Mouse (Mus musculus): ENCODE results near the gene Ccdc70. TPM values are rescaled to one million over a fixed set of nuclear protein-coding genes. Genes with fewer than 3 reads are reported as not detected.

Gene Ccdc70
- polyA plus RNA-seq, 1 experiment from 2014 or later = not detected

DNA sequence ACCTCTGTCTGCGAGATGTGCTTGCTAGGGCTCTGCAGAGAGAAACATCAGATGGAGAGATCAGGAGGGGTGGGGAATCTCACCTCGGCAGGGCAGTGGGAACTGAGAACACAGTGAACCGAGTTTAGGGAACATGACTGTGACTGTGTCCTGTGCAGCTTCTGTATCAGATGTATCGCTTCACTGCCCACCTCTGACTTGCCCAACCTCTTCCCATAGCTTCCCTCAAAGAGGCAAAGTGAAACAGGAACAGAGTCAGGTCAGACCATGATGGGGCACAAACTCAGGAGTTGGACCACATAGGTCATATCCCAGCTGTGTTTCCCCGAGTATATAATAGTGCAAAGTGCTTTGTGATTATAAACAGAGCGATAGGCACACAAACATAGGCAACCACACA, 36.8 kb downstream of the Ccdc70 start:
- Histone ChIP-seq H3K4me3 (ENCODE audit: control insufficient read depth in 1 of 2, insufficient read depth in 1 of 2, low read depth in 1 of 2, low read length in 2 of 2) (no peak overlapping the region), H3K36me3 (ENCODE audit: control insufficient read depth, insufficient read depth, low read length) (no peaks in the 10 kb centered on the region), H3K4me1 (ENCODE audit: control insufficient read depth in 2 of 2, insufficient read depth in 2 of 2, low read length in 2 of 2) (no peaks in the 10 kb centered on the region), H3K27me3 (ENCODE audit: control insufficient read depth, insufficient read depth, low read length) (no peaks in the 10 kb centered on the region), H3K9ac (ENCODE audit: low read length) (no peak overlapping the region), H3K9me3 (ENCODE audit: control insufficient read depth, low read length) (no peaks in the 10 kb centered on the region), H3K27ac (replicated peaks in 1 of 2; ENCODE audit: control insufficient read depth in 1 of 2, insufficient read depth in 1 of 2, low read depth in 2 of 2, low read length in 2 of 2) (no peak overlapping the region), H3K4me2 (ENCODE audit: low read length) (no peak overlapping the region)
- 81% methylated on average over 6 of the region's 6 CpGs for WGBS
- no peak for ATAC-seq (ENCODE audit: insufficient number of reproducible peaks, insufficient read depth, low FRiP score, low read depth)

DNA sequence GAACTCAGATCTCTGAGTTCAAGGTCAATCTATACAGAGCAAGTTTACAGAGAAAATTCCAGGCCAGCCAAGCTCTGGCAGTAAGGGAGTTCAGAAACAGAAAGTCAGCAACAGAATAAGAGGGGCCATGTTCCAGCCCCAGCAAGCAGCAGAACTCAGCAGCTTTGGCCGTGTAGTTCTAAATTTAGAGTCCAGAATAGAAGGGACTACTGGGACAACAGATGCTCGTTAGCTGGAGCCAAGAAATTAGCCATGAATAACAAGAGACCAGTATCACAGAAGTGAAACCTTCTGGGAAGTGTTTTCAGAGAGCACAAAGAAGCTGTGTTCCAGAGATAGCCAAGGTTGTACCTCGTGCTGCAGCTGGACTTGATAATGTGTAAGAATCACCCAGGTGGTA, 39.8 kb downstream of the Ccdc70 start:
- WGBS = 30% methylated on average over 3 of the region's 3 CpGs

DNA sequence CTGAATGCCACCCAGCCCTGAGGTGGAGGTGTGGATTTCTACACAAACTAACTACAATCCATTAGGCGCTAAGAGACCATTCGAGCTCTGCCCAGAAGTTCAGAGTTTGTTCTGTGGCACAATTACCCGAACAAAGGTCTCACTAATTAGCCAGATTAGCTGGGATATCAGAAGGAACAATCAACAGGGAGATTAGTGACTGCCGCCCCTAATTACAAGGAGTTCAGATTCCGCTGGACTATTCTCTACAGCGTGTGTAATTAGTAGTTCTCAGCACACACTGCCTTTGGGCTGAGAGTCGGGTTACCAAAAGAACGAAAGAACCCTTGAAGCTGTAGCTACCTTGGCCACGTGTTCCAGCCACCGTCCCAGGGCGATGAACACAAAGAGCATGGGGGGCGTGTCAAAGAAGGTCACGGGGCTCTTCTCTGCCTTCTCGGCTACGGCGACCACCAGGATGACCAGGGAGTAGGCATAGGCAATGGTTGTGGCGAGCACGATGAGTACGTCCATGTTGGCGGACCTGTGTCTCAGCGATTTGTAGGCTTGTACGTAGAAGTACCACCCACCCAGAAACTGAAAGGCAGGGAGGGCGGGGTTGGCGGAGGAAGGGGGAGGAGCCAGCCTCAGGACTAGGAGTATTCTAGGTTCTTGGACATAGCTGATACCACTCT, 43.6 kb downstream of the Ccdc70 start:
- H3K9me3 ChIP-seq (ENCODE audit: control insufficient read depth, low read length) = no peaks in the 10 kb centered on the region
- H3K4me1 ChIP-seq (ENCODE audit: control insufficient read depth in 2 of 2, insufficient read depth in 2 of 2, low read length in 2 of 2) = no peaks in the 10 kb centered on the region
- H3K4me2 ChIP-seq (ENCODE audit: low read length) = no peak overlapping the region
- WGBS = 81% methylated on average over 24 of the region's 24 CpGs
- no peak overlapping the region for H3K27ac ChIP-seq (replicated peaks in 1 of 2; ENCODE audit: control insufficient read depth in 1 of 2, insufficient read depth in 1 of 2, low read depth in 2 of 2, low read length in 2 of 2)
- H3K27me3 ChIP-seq (ENCODE audit: control insufficient read depth, insufficient read depth, low read length) = no peaks in the 10 kb centered on the region
- H3K4me3 ChIP-seq (ENCODE audit: control insufficient read depth in 1 of 2, insufficient read depth in 1 of 2, low read depth in 1 of 2, low read length in 2 of 2) = 0 out of 4 replicates have a peak overlapping the region, but pooled peaks of 1 of the 2 experiments have one; percentile 2
- no peak overlapping the region for H3K9ac ChIP-seq (ENCODE audit: low read length)
- H3K36me3 ChIP-seq (ENCODE audit: control insufficient read depth, insufficient read depth, low read length) = no peaks in the 10 kb centered on the region
- ATAC-seq (ENCODE audit: insufficient number of reproducible peaks, insufficient read depth, low FRiP score, low read depth) = no peak

More for the DNA sequence above, 39.8 kb downstream of the Ccdc70 start:
- Histone ChIP-seq H3K4me3 (ENCODE audit: control insufficient read depth in 1 of 2, insufficient read depth in 1 of 2, low read depth in 1 of 2, low read length in 2 of 2) (no peak overlapping the region), H3K36me3 (ENCODE audit: control insufficient read depth, insufficient read depth, low read length) (no peaks in the 10 kb centered on the region), H3K9me3 (ENCODE audit: control insufficient read depth, low read length) (no peaks in the 10 kb centered on the region), H3K27me3 (ENCODE audit: control insufficient read depth, insufficient read depth, low read length) (no peaks in the 10 kb centered on the region), H3K4me1 (ENCODE audit: control insufficient read depth in 2 of 2, insufficient read depth in 2 of 2, low read length in 2 of 2) (no peaks in the 10 kb centered on the region), H3K27ac (replicated peaks in 1 of 2; ENCODE audit: control insufficient read depth in 1 of 2, insufficient read depth in 1 of 2, low read depth in 2 of 2, low read length in 2 of 2) (no peak overlapping the region), H3K4me2 (ENCODE audit: low read length) (no peak overlapping the region), H3K9ac (ENCODE audit: low read length) (no peak overlapping the region)
- no peak for ATAC-seq (ENCODE audit: insufficient number of reproducible peaks, insufficient read depth, low FRiP score, low read depth)

DNA sequence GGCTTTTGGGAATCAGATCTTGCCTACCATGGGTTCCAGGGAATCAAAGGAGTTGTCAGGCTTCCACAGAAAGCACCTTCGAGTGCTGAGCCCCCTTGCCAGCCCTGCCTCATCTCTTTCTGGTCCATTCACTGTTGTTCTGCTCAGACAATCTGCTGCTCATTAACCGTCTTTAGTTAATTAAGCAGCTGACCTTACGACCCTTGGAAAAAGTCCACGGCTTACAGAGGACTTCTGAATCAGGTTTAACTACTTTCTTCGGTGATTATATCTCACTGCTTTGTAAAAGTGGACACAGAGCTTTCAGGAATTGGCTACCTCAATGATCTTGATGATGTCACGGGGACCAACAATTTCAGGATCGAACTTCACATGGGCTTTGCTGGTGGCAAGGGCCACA, 48.2 kb downstream of the Ccdc70 start:
- Histone ChIP-seq H3K36me3 (ENCODE audit: control insufficient read depth, insufficient read depth, low read length) (no peaks in the 10 kb centered on the region), H3K9ac (ENCODE audit: low read length) (no peak overlapping the region), H3K4me3 (ENCODE audit: control insufficient read depth in 1 of 2, insufficient read depth in 1 of 2, low read depth in 1 of 2, low read length in 2 of 2) (no peak overlapping the region), H3K4me2 (ENCODE audit: low read length) (no peak overlapping the region), H3K4me1 (ENCODE audit: control insufficient read depth in 2 of 2, insufficient read depth in 2 of 2, low read length in 2 of 2) (no peaks in the 10 kb centered on the region), H3K9me3 (ENCODE audit: control insufficient read depth, low read length) (no peaks in the 10 kb centered on the region), H3K27ac (replicated peaks in 1 of 2; ENCODE audit: control insufficient read depth in 1 of 2, insufficient read depth in 1 of 2, low read depth in 2 of 2, low read length in 2 of 2) (no peak overlapping the region), H3K27me3 (ENCODE audit: control insufficient read depth, insufficient read depth, low read length) (no peaks in the 10 kb centered on the region)
- ATAC-seq (ENCODE audit: insufficient number of reproducible peaks, insufficient read depth, low FRiP score, low read depth) = no peak
- WGBS = 81% methylated on average over 7 of the region's 7 CpGs

DNA sequence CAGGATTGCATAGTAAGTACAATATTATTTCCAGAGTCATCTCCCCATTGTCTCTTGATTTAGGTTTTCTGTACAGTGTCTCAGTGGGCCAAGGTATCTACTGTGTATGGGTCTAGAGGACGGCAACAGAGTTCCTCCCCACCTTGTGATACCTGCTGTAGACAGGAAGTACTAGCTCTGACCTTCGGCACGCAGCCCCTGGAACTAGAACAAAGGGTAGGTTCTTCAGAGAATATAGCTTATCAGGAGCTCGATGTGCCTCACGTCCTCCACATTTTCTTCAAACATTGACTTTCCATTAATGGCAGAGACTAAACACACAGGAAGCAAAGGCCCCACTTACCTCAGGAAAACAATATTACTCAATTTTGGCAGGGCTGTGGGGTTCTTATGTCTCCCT, 49.9 kb downstream of the Ccdc70 start:
- H3K9ac ChIP-seq (ENCODE audit: low read length) = no peak overlapping the region
- no peak overlapping the region for H3K4me2 ChIP-seq (ENCODE audit: low read length)
- no peak overlapping the region for H3K27ac ChIP-seq (replicated peaks in 1 of 2; ENCODE audit: control insufficient read depth in 1 of 2, insufficient read depth in 1 of 2, low read depth in 2 of 2, low read length in 2 of 2)
- no peaks in the 10 kb centered on the region for H3K36me3 ChIP-seq (ENCODE audit: control insufficient read depth, insufficient read depth, low read length)
- no peaks in the 10 kb centered on the region for H3K27me3 ChIP-seq (ENCODE audit: control insufficient read depth, insufficient read depth, low read length)
- WGBS = 63% methylated on average over 5 of the region's 5 CpGs
- no peaks in the 10 kb centered on the region for H3K9me3 ChIP-seq (ENCODE audit: control insufficient read depth, low read length)
- no peak for ATAC-seq (ENCODE audit: insufficient number of reproducible peaks, insufficient read depth, low FRiP score, low read depth)
- no peaks in the 10 kb centered on the region for H3K4me1 ChIP-seq (ENCODE audit: control insufficient read depth in 2 of 2, insufficient read depth in 2 of 2, low read length in 2 of 2)
- no peak overlapping the region for H3K4me3 ChIP-seq (ENCODE audit: control insufficient read depth in 1 of 2, insufficient read depth in 1 of 2, low read depth in 1 of 2, low read length in 2 of 2)

DNA sequence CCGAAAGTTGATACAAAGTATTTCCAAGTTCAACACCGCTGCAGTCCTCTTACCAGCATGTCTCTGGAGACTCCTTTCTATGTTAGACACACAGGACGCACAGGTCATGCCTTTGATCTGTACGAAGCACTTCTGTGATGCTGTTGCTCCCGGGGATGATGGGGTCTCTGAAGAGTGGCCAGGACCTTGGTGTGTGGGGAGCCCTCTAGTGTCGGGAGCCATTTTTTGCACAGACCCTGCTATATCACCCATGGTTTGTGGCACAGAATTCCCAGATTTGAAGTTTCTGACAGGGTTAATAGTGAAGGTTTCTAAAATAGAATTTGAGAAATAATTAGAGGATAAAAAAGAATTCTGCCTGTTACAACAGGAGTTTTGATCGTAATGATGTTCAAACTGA, 52.7 kb downstream of the Ccdc70 start:
- no peaks in the 10 kb centered on the region for H3K4me1 ChIP-seq (ENCODE audit: control insufficient read depth in 2 of 2, insufficient read depth in 2 of 2, low read length in 2 of 2)
- H3K9me3 ChIP-seq (ENCODE audit: control insufficient read depth, low read length) = no peaks in the 10 kb centered on the region
- H3K27me3 ChIP-seq (ENCODE audit: control insufficient read depth, insufficient read depth, low read length) = no peaks in the 10 kb centered on the region
- H3K36me3 ChIP-seq (ENCODE audit: control insufficient read depth, insufficient read depth, low read length) = no peaks in the 10 kb centered on the region
- H3K4me3 ChIP-seq (ENCODE audit: control insufficient read depth in 1 of 2, insufficient read depth in 1 of 2, low read depth in 1 of 2, low read length in 2 of 2) = no peak overlapping the region
- WGBS = 48% methylated on average over 7 of the region's 7 CpGs
- no peak overlapping the region for H3K9ac ChIP-seq (ENCODE audit: low read length)
- no peak for ATAC-seq (ENCODE audit: insufficient number of reproducible peaks, insufficient read depth, low FRiP score, low read depth)
- no peak overlapping the region for H3K27ac ChIP-seq (replicated peaks in 1 of 2; ENCODE audit: control insufficient read depth in 1 of 2, insufficient read depth in 1 of 2, low read depth in 2 of 2, low read length in 2 of 2)
- H3K4me2 ChIP-seq (ENCODE audit: low read length) = no peak overlapping the region

Other genes with a start within 250 kb of the Ccdc70 start
- not detected in 2 replicates for gene Defa24, start 235.3 kb upstream of the Ccdc70 start, polyA plus RNA-seq (2014; fragmentation: Nextera tagmentation; extraction: Ambion mirVana)
- not detected in 2 replicates for gene Defb50, start 146.2 kb upstream of the Ccdc70 start, polyA plus RNA-seq (2014; fragmentation: Nextera tagmentation; extraction: Ambion mirVana)
- not detected in 2 replicates for gene Defb2, start 129.8 kb upstream of the Ccdc70 start, polyA plus RNA-seq (2014; fragmentation: Nextera tagmentation; extraction: Ambion mirVana)
- gene Defb10, start 110.9 kb upstream of the Ccdc70 start, polyA plus RNA-seq (2014; fragmentation: Nextera tagmentation; extraction: Ambion mirVana) = not detected in 2 replicates
- gene Defb9, start 84.4 kb upstream of the Ccdc70 start, polyA plus RNA-seq (2014; fragmentation: Nextera tagmentation; extraction: Ambion mirVana) = not detected in 2 replicates
- gene Defb11, start 63.4 kb upstream of the Ccdc70 start, polyA plus RNA-seq (2014; fragmentation: Nextera tagmentation; extraction: Ambion mirVana) = not detected in 2 replicates
- not detected in 2 replicates for gene Defb15, start 37.1 kb upstream of the Ccdc70 start, polyA plus RNA-seq (2014; fragmentation: Nextera tagmentation; extraction: Ambion mirVana)
- gene Defb35, start 31.4 kb upstream of the Ccdc70 start, polyA plus RNA-seq (2014; fragmentation: Nextera tagmentation; extraction: Ambion mirVana) = not detected in 2 replicates
- not detected in 2 replicates for gene Defb13, start 23.0 kb upstream of the Ccdc70 start, polyA plus RNA-seq (2014; fragmentation: Nextera tagmentation; extraction: Ambion mirVana)
- not detected in 2 replicates for gene Fam90a1a, start 11.1 kb upstream of the Ccdc70 start, polyA plus RNA-seq (2014; fragmentation: Nextera tagmentation; extraction: Ambion mirVana)
- gene Atp7b, start 90.5 kb downstream of the Ccdc70 start, polyA plus RNA-seq (2014; fragmentation: Nextera tagmentation; extraction: Ambion mirVana) = 0.84 and 1.1 TPM in 2 replicates
- 17.5 and 20.1 TPM in 2 replicates for gene Alg11, start 90.9 kb downstream of the Ccdc70 start, polyA plus RNA-seq (2014; fragmentation: Nextera tagmentation; extraction: Ambion mirVana)
- gene Nek5, start 155.3 kb downstream of the Ccdc70 start, polyA plus RNA-seq (2014; fragmentation: Nextera tagmentation; extraction: Ambion mirVana) = 0.20 and 0.30 TPM in 2 replicates
- gene Nek3, start 196.7 kb downstream of the Ccdc70 start, polyA plus RNA-seq (2014; fragmentation: Nextera tagmentation; extraction: Ambion mirVana) = 5.1 and 5.6 TPM in 2 replicates
- gene Ckap2, start 216.0 kb downstream of the Ccdc70 start, polyA plus RNA-seq (2014; fragmentation: Nextera tagmentation; extraction: Ambion mirVana) = 34.9 and 36.5 TPM in 2 replicates
- 22.4 and 24.2 TPM in 2 replicates for gene Vps36, start 223.0 kb downstream of the Ccdc70 start, polyA plus RNA-seq (2014; fragmentation: Nextera tagmentation; extraction: Ambion mirVana)